Mouse (Mus musculus) layer of hippocampus, adult 2 months (tissue): ENCODE results near the gene Ech1. TPM values are rescaled to one million over a fixed set of nuclear protein-coding genes. Genes with fewer than 3 reads are reported as not detected.

Experiments
- DNase-seq, 2 experiments: peaks; one replicate each; pipeline ENCODE4 v3.0.0; 2022; ENCODE audit warnings: low spot score in 2 of 2
- H3K27ac ChIP-seq: fragments of 200-600 bp; 2 replicates; pipeline ENCODE4 v1.8.1; 2022
- H3K4me3 ChIP-seq: fragments of 200-600 bp; 2 replicates; pipeline ENCODE4 v1.8.1; 2022; ENCODE audit warnings: mild to moderate bottlenecking
- CTCF ChIP-seq: fragments of 200-600 bp; conservative IDR thresholded peaks from 2 replicates; pipeline ENCODE4 v1.8.1; 2022; ENCODE audit warnings: antibody characterized with exemption, mild to moderate bottlenecking, moderate library complexity
- total RNA-seq, 2 experiments: library from RNA; stranded (reverse); gene quantifications; 2 replicates each; pipeline ENCODE4 v1.2.3; 2021

Gene Ech1
- total RNA-seq, 2 experiments from 2014 or later, result 66.4 to 68.8 TPM

- H3K4me3 ChIP-seq, result peak overlapping the region; percentile 78; the same call in 1 of the 2 replicates
- peak overlapping the region; percentile 93 for H3K27ac ChIP-seq
- TF ChIP-seq CTCF, result no peak
Measured at GRCm38 (mm10) chr7:28826402-28826772, 1.4 kb downstream of the Ech1 start.

DNA sequence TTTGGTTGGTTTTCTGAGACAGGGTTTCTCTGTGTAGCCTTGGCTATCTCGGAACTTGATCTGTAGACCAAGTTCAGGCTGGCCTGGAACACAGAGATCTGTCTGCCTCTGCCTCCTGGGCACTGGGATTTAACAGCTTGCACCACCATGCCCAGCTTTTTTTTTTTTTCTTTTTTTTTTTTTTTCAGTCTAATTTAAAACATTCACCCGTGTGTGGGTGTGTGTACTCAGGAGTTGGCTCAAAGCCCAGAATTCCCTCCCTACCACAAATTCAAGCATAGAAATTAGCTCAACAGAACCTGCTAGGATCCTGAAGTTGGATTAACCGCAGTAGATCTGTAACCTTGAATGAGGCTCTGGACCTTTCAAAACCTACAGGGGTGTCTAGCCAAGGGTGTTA, 2.3 kb downstream of the Ech1 start:
- peak overlapping the region; percentile 75; the same call in 1 of the 2 replicates for H3K27ac ChIP-seq
- no peak for TF ChIP-seq CTCF
- no peak overlapping the region for H3K4me3 ChIP-seq
- DNase-seq, result peak; percentile 75 to 87

More at GRCm38 (mm10) chr7:28826402-28826772, 1.4 kb downstream of the Ech1 start:
- DNase-seq, result no peak

DNA sequence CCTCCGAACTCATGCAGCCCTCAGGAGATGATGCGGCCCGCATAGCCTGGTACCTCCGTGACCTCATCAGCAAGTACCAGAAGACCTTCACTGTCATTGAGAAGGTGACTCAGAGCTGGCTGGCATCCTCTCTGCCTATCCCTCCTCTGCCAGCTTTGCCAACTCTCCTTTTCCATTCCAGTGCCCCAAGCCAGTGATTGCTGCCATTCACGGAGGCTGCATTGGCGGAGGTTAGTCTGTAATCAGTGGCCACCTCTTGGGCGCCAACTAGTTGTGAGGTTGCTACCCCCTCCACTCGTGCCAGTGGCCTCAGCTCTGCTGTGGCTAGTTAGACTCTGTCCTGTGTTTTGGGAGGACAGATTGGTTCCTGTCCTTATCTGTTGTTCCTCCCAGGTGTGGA, 4.8 kb downstream of the Ech1 start:
- TF ChIP-seq CTCF, result no peak
- no peak overlapping the region for H3K4me3 ChIP-seq
- DNase-seq, result peak in 1 of 2 experiments; percentile 7

DNA sequence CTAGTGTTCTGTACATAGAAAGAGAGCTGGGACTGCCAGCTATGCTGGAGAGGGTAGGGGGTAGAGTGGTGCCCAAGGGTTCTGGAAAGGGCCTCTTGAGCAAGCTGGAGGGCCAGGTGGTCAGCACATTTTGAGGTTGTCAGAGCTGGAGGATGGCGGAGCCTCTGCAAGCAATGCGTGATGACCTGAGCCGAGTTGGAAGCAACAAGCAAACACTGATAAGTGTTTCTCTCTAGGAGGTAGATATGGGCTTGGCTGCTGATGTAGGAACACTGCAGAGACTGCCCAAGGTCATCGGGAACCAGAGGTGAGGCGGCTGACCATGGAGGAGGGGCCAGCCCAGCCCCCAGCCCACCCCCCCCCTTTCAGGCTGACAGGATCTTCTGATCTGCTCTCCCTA, 6.0 kb downstream of the Ech1 start:
- no peak for TF ChIP-seq CTCF
- Histone ChIP-seq H3K4me3 (no peak overlapping the region), H3K27ac (peak overlapping the region; percentile 36; the same call in 1 of the 2 replicates)
- DNase-seq, result no peak

More for the DNA sequence above, 4.8 kb downstream of the Ech1 start:
- H3K27ac ChIP-seq, result peak overlapping the region; percentile 36; the same call in 1 of the 2 replicates

DNA sequence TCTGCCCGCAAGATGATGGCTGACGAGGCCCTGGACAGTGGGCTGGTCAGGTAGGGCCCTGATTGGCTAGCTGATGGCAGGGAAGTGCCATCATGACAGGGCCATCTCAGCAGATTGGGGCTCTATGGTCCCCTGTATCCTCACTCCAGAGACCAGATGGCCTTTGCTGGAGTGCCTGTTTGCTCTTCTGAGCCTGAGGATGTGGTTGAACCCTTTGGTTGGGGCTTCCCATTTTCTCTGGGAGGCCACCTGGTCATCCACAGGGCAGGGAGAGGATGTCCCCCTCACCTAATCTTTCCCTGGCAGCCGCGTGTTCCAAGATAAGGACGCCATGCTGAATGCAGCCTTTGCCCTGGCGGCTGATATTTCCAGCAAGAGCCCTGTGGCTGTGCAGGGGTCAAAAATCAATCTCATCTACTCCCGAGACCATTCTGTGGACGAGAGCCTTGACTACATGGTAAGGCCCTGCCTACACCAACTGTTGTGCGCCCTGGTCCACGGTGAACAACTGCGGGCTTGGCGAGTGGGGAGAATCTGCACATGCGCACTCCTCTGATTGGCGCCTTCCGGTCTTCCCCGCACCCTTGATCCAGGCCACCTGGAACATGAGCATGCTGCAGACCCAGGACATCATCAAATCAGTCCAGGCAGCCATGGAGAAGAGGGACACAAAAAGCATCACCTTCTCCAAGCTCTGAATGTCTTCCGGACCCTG, 6.6 kb downstream of the Ech1 start:
- no peak overlapping the region for H3K27ac ChIP-seq
- no peak for TF ChIP-seq CTCF
- no peak overlapping the region for H3K4me3 ChIP-seq
- DNase-seq, result no peak

DNA sequence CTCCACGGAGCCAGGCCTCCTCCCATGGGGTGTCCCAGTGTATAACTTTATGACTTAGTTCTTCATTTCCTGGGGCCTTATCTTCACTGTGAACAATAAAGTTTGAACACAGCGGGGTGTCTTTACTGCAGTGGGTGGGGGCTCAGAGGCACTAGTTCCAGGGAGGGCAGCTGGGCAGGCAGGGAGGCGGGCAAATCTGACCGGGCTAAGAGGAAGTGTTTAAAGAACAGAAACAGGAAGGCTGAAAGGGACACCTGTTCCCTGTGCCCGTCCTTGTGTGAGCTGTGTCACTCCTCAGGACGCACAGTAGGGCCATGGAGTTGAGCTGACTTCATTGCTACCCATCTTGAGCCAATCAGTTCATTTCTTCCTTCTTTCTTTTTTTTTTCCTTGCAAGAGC, 7.1 kb downstream of the Ech1 start:
- no peak overlapping the region for H3K27ac ChIP-seq
- no peak for TF ChIP-seq CTCF
- H3K4me3 ChIP-seq, result no peak overlapping the region
- no peak for DNase-seq

DNA sequence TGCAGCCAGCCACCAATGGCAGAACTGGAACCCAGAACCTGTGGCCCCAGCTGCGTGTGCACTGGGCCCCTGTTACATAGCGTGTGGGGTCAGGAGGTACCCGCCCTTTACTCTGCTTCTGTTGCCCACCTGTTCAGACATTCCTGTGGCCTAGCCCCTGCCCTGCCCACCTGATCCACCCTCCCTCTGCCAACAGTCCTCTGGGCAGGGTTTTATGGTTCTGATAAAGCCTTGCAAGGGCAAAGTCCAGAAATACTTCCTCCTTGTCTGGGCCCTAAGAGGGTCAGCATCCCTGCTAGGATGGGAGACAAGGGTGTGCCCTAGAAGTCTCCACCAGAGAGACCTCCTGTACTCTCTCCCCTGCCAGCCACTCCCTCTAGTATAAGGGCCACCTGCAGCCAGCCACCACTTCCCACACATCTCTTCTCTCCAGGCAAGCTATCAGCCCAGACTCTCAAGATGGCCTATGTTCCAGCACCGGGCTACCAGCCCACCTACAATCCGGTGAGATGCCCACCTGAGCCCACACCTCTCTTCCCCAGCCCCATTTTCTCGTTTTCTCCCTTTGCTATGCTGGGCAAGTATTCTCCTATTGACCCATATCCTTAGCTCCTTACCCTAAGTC, 8.8 kb downstream of the Ech1 start, which contains the start of gene Lgals4:
Gene Lgals4 (plus strand): TSS at position 132 of the 625 bp plus-strand sequence.
- no peak for DNase-seq
- no peak within 1 kb of the TSS for H3K4me3 ChIP-seq
- no peak within 1 kb of the TSS for H3K27ac ChIP-seq
- no peak for TF ChIP-seq CTCF

GRCm38 (mm10) chr7:28836936-28837335, 11.9 kb downstream of the Ech1 start:
- TF ChIP-seq CTCF, result no peak
- Histone ChIP-seq H3K27ac (no peak overlapping the region), H3K4me3 (no peak overlapping the region)
- no peak for DNase-seq

DNA sequence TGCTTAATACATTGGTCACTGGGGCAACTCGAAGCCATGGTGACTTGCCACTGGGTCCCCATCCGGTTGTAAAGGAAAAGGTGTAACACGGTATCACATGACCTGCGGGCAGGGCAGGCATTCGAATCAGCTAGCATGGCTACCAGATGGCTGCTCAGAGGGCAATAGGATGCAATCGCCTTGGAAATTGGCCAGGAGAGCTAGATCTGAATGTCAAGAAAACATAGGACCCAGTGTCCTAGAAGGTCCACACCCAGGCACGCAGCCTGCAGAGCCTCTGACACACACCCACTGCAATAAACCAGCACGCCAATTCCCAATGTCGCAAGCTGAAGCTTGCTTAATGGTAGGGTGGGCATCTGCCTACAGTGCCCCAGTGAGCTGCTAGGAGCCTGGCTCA, 13.3 kb downstream of the Ech1 start:
- no peak overlapping the region for H3K27ac ChIP-seq
- H3K4me3 ChIP-seq, result no peak overlapping the region
- no peak for DNase-seq
- no peak for TF ChIP-seq CTCF

GRCm38 (mm10) chr7:28847273-28847672, 22.3 kb downstream of the Ech1 start:
- H3K4me3 ChIP-seq, result no peak overlapping the region
- TF ChIP-seq CTCF, result no peak
- no peak for DNase-seq
- no peak overlapping the region for H3K27ac ChIP-seq

DNA sequence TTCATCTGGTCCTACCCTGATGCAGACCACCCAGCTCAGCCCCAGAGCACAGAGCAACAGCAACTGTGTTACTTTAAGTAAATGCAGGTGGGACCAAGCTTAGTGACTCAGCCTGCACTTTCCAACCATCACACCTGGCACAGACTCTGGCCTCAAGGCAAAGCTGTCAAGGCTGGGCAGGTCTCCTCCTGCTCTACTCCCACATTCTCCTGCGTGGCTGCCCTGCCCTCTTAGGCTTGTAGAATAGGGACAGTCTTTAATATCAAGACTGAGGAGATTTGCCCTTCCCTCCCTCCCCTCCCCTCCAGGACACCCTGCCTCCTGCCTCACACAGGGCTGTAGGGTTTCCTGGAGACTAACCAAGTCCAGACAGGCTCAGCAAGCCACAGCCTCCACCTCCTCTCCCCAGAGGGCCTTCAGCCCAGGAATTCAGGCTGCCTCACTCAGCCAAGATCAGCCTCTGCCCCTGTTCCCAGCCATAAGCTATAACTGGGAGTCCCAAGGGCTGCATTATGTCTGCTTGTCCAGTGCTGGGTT, 24.8 kb downstream of the Ech1 start:
- no peak overlapping the region for H3K27ac ChIP-seq
- H3K4me3 ChIP-seq, result no peak overlapping the region
- TF ChIP-seq CTCF, result no peak
- DNase-seq, result no peak

GRCm38 (mm10) chr7:28850642-28851041, 25.6 kb downstream of the Ech1 start:
- DNase-seq, result no peak
- no peak overlapping the region for H3K4me3 ChIP-seq
- no peak overlapping the region for H3K27ac ChIP-seq
- TF ChIP-seq CTCF, result no peak

GRCm38 (mm10) chr7:28859953-28860352, 34.9 kb downstream of the Ech1 start:
- H3K4me3 ChIP-seq, result no peak overlapping the region
- no peak for DNase-seq
- no peak for TF ChIP-seq CTCF
- H3K27ac ChIP-seq, result no peak overlapping the region
